Mouse (Mus musculus): ENCODE data around the gene Wars.

DNA sequence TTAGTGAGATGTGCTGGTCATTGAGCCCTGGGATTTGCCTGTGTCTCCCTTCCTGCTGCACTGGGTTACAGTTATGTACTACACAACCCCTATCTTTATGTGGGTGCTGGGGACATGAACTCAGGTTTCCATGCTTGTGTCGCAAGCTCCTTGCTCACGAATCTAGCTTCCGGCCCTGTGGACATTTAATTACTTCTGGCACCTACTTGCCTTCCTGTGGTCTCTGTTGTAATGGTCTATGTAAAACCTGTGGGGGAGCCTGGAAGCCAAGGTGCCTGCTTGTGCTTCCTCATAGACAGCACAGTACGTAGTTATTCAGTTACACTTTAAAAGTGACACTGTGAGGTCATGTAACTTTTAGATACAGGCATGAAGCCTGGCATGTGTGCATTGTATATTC is 43.5 kb upstream of the Wars start:
- TF ChIP-seq CTCF (conservative IDR thresholded peaks at IDR 0.05; ENCODE audit: low read length): no peak
- TF ChIP-seq NANOG (IDR thresholded peaks at IDR 0.05; ENCODE audit: borderline replicate concordance, low read length): no peak
- TF ChIP-seq POU5F1 (IDR thresholded peaks at IDR 0.05; ENCODE audit: borderline replicate concordance, low read length): no peak

Measured in E14TG2a.4 (cell line).